Mouse (Mus musculus) bone marrow, adult 2 months (tissue): ENCODE measurements around the gene AL607142.1.

Source experiments
- CTCF ChIP-seq: fragments of 200-500 bp; IDR thresholded peaks from 2 replicates; pipeline ENCODE4 v1.5.1; 2011; ENCODE audit warnings: low read length, control low read depth; ENCODE audit not compliant: control insufficient read depth, insufficient read depth
- POLR2A ChIP-seq: fragments of 200-500 bp; IDR thresholded peaks from 2 replicates; pipeline ENCODE4 v1.6.1; 2011; ENCODE audit warnings: low read depth, mild to moderate bottlenecking, control low read depth, low read length, borderline replicate concordance; ENCODE audit not compliant: control insufficient read depth

DNA sequence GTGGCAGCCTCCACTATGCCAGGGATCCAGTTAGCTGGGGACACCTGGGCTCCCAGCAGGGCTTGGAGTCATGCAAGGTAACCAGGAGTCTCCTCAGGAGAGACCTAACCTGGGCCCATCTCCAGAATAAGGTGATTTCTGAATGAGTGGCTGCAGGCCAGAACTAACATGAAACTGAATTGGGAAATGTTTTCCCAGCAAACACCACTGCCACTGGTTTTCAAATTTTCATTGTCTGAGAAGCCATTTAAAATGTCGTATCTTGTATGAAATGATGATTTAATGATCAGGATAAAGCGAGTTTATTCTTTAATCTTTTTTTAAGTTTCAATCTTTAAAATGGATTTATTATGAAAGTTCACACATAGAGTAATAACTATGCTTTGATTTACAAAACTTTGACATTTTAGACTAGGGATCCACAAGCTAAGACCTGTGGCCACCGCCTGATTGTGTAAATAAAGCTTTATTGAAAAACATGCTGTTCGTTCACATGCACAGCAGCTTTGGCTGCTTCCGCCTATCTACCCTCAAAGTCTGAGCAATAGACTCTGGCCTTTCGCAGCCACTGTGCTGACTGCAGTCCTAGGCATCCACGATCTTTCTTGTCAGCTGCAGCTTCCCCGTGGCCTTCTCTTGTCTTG is 2.9 kb downstream of the AL607142.1 start:
- no peak for TF ChIP-seq CTCF
- no peak for TF ChIP-seq POLR2A
